Mouse (Mus musculus) kidney, postnatal 10 days (tissue): ENCODE results near the gene Bst2.

Experiments
- DNase-seq: peaks from one replicate; pipeline ENCODE4 v3.0.0; 2021; ENCODE audit warnings: mixed read lengths

Gene Bst2

DNA sequence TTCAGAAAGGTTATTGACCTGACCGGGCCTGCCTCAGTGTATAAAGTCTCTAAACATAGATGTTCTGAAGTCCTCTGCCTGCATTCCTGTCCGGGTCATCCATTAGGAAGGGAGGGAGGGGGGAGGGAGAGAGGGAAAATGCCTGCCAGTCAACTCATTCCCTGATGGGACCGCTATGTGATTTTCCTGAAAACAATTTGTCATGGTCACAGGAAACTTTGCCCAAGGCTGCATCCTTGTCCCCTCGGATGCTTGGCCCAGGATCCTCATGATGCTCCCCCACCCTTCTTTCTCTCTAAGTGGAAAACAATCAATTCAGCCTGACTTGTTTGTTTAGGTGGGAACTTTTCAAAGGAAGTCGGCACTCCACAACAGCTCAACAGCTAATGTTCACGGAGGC is 20.5 kb downstream of the Bst2 start:
- peak; percentile 45 for DNase-seq

DNA sequence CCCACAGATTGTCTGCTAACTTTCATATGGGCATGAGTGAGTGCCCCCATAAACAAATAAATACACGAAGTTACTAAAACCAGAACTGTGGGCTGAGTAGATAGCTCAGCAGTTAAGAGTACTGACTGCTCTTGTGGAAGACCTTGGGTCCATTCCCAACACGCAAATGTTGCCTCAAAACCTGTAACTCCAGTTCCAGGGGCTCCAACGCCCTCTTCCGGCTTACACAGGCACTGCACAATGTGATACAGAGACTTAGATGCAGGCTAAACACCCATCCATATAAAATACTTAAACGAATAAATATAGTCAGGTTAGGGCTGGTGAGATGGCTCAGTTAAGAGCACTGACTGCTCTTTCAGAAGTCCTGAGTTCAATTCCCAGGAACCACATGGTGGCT is 22.2 kb downstream of the Bst2 start:
- DNase-seq: no peak

DNA sequence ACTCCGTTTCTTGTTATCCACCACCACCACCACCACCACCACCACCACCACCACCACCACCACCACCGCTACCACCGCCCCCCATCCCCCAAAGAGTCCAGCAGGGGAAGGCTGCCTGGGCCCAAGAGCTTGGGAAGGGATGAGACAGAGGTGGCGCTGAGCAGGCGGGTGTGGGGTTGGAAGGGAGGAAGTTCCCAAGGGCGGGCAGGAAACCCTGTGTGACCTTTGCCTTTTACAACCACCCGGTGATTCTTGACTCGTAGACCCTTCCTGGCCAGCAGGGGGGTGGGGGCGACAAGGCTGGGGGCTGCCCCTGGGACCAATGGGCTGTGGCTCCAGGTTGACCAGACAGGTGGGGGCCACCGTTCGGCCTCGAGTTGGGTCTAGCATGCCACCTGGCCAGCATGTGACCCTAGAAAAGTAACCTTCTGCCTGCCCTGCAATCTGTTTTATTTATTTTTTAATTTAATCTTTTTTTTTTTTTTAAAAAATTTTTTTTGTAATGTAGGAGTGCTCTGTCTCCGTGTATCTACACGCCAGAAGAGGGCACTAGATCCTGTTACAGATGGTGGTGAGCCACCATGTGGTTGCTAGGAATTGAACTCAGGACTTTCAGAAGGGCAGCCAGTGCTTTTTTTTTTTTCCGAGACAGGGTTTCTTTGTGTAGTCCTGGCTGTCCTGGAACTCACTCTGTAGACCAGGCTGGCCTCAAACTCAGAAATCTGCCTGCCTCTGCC is 24.1 kb downstream of the Bst2 start:
- peak; percentile 63 for DNase-seq

DNA sequence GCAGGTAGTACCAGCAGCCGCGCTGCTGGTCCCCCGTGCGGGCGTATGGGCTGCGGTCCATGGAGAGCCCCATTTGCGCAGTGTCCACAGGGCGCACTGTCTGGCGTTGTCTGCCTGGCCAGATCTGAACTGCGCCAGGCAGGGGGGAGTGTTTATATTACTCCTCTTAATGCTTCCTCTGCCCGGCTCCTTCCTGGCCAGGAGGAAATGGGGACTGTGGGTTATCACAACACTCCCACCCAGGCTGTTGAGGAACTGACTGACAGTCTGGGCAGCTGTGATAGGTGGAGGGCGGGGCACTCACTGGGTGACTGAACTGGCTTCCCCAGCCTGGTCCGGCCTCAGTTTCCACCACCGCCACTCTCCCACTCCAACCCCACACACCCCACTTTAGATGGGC is 25.6 kb downstream of the Bst2 start, which contains the start of gene Plvap:
Gene Plvap, minus strand, starts transcription at position 109 of the 400 bp plus-strand sequence.
- peak; percentile 64 for DNase-seq

DNA sequence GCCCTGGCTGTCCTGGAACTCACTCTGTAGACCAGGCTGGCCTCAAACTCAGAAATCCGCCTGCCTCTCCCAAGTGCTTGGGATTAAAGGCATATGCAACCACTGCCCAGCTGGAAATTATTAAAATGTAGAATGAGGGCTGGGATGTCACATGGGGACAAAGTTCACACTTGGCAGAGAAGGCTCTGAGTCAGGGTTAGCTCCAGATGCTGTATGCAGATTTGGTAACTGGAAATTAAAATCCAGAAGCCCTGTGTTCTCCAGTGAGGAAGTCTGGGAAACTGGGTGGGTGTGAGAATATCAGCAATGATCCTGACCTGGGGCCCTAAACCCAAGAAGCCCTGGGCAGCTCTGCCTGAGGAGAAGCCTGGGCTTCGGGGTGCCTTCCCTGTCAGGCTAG is 27.9 kb downstream of the Bst2 start:
- no peak for DNase-seq

DNA sequence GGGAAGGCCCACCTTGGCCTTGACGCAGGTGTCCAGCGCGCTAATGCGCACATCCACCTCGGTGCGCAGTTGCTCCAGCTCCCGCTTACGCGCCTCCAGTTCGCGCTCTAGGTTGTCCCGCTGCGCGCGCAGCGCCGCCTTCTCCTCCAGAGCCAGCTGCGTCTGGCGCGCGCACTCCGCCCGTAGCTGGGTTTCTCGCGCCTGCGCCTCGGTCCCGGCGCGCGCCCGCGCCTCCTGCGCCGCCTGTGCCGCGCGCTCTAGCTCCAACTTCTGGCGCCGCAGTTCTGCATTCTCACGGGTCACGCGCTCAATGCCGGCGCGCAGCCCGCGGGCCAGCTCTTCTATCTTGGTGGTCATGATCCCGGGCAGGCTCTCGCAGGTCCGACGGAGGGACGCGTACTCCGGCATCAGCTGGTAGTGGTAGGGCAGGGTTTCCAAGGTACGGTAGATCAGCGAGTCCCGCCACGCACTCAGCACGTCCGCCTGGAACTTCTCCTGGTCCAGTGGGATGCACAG is 29.6 kb downstream of the Bst2 start:
- DNase-seq: peak; percentile 91

DNA sequence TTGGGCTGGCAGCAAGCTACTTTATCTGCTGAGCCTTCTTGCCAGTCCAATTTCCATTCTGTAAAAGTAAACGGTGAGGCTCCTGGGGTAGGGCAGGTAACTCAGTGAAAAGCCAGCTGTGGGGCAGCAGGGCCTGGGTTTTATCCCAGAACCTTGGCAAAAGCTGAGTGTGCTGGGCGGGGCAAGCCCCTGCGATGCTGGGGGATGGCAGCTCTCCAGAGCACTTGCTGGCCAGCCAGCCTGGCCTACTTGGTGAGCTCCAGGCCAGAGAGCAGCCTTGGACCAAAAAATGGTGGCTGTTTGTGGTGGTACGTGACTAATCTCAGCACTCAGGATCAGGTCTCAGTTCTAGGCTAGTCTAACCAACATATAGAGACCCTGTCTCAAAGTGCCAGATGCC is 31.3 kb downstream of the Bst2 start:
- DNase-seq: no peak

DNA sequence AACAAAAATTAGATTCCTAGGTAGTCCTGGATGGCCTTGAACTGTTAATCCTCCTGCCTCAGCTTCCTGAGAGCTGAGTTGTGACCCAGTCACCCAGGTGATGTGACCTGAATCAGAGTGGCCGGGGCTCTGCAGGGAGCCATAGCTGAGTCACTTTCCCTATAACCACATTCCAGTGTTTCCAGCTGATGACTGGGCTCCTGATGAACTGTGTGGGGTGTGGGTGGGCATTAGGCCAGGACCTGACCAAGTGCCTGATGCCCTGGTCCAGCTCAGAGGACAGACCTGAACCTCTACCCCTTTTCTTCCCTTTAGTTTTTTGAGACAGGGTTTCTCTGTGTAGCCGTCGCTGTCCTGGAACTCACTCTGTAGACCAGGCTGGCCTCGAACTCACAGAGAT is 31.9 kb downstream of the Bst2 start:
- DNase-seq: no peak

DNA sequence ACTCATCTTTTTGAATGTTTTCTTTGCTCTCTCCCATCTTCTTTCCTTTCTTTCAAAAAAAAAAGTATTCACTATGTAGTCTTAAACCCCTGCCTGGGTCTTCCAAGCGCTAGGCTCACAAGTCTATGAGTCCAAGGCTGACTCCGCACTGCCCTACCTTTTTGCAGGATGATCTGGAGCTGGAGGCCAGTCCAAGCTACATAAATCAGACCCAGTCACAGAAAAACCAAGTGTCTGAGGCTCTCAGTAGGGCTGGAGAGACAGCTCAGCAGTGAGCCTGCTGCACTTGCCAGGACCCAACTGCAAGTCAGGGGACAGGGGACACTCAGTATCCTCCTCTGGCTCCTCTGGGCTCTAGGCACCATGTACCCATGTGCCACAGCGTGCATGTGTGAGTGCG is 32.9 kb downstream of the Bst2 start:
- no peak for DNase-seq

DNA sequence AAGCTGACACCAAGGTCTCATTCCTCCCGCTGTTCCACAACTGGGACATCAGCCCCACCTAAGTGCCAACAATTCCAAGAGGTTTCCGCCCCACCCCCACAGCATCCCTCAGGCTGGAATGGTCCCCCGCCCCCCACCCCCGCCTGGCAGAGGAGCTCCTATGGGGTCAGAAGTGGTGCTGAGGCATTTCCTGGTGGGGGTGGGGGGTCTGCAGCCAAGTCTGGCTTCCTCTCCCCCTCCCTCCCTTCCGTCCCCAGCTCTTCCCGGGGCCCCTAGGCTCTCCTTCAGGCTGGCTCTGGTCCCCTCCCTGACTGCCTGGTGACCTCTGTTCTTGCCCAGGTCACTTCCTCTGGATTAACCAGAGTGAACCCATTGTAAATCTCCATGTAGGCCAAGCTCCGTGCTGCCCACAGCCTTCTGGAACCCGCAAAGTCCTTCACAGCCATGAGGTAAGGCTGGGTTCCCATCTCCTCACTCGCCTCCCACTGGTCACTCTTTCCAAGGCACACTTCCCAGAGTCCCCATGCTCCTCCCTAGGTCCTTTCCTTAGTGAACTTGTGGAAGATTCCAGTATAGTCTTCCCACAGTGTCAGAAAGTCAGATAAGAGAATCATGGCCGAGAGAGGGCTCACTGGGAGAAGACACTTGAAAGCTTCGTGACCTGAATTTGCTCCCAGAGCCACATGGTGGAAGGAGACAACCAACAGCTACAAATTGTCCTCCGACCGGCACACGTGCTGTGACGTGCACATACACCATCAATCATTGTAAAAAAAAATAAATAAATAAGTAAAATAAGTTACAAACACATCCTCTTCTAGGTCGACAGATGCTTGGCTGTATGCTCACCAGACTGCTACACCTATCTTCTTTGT is 38.2 kb downstream of the Bst2 start:
- DNase-seq: peak; percentile 82

DNA sequence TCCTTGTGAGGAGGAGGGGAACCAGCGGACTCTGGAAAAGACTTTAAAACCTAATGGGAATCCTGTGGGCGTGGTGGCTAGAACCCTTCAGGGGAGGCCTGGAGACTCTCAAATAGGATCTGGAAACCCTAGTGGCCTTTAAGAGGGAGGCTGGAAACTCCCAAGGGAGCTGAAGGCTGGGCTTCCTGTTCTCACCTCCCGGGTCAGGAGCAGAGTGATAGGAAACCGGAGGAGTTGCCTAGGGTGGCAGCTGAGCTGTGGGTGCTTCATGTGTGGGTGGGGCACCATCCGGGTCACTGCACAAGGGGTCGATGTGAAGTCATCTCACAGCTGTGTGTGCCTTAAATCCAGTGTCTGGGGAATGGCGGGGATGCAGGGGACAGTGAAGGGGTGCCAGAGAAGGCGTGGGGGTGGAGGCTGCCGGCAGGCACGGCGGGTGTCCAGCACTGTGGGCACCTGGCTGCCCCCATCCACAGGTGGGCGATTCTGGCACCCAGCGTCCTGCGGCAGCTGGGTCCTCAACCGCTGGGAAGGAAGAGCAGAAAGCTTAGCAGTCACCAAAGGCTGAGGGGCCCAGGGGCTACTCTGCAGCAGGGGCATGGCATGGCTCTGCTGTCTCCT is 39.3 kb downstream of the Bst2 start:
- DNase-seq: peak; percentile 68

DNA sequence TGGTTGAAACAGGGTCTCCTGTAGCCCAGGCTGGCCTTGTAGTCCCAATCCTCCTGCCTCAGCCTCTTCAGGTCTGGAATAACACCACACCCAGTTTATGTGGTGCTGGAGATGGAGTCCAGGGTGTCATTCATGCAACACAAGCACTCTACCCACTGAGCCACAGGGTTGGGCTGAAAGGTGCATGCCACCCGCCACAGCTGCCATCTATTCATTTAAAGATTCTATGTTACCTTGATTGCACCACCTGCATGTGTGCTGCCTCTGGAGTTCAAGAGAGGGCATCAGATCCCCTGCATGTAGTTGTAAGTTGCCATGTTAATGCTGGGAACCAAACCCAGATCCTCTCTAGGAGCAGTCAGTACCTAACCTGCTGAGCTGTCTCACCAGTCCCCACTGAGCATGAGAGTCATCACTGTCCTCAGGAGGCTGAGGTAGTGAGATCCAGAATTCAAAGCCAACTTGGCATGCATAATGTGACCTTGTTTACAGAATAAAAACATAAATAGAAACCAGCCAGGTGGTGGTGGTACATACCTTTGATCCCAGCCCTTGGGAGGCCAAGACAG is 40.1 kb downstream of the Bst2 start:
- no peak for DNase-seq

DNA sequence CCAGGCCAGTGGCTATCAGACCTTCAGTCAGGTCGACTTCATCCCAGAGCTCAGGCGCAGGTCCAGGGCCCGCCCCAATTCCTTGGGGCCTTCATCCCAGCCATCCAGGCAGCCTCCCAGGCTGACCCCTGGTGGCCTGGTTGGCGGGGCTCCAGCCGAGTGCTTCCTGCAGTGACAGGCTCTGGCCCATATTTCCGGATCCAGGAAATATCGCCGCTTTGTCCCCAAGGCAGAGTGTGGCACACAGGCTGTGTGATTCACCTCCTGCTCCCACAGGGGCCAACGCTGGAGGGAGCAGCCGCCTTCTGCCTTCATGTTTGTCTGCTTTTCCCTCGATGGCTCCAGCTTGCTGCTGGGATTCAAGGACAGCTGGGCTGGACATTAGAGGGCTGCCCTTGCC is 40.8 kb downstream of the Bst2 start:
- peak; percentile 98 for DNase-seq

DNA sequence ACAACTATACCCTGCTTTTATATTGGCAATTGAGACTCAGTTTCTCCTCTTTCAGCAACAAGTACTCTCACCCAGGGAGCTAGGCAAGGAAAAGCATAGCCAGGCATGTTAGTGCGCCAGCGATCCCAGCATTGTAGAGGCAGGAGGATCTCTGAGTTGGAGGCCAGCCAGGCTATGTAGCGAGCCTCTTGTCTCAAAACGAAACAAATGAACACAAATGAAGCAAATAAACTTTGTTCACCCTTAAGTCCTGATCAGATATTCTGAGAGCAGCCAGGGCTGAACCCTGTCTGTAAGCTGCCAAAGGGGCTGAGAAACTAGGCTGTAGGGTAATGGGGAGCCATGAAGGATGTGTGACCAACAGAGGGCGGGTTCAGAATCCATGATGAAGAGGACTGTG is 41.4 kb downstream of the Bst2 start:
- peak; percentile 61 for DNase-seq

DNA sequence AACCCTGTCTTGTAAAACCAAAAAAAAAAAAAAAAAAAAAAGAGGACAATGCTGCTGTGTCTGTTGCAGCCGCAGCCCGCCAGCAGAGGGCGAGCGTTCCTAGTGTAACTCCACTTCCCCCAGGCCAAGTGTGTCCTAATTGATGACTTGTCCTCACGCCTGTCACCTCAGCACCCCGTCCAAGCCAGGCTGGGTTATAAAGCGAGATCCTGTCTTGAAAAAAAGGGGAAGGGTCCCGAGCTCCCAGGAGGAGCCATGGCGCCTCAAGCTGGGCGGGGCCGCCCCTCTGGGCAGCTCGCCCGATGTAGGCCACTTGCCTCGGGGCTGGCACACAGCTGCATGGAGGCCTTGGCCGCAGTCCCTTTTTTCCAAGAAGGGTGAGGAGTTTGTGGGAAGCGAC is 42.2 kb downstream of the Bst2 start:
- peak; percentile 95 for DNase-seq

DNA sequence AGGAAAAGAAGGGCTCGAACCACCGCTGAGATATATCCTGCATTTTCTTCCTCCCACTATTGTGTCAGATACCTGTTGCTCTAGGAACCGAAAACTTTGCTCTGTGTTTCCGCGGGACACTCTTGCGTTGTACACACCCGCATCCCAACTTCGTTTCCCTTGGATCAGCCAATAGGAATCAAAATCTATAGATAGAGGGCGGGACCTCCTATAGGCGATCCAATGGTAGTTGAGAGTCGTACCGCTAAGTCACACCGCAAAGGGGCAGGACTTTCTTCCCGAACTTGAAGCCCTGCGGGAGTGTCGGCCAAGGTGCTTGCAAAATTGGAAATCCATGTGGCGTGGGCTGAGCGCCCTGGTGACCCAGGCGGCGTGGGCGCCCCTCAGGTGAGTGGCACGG is 48.8 kb downstream of the Bst2 start:
- peak; percentile 89 for DNase-seq

DNA sequence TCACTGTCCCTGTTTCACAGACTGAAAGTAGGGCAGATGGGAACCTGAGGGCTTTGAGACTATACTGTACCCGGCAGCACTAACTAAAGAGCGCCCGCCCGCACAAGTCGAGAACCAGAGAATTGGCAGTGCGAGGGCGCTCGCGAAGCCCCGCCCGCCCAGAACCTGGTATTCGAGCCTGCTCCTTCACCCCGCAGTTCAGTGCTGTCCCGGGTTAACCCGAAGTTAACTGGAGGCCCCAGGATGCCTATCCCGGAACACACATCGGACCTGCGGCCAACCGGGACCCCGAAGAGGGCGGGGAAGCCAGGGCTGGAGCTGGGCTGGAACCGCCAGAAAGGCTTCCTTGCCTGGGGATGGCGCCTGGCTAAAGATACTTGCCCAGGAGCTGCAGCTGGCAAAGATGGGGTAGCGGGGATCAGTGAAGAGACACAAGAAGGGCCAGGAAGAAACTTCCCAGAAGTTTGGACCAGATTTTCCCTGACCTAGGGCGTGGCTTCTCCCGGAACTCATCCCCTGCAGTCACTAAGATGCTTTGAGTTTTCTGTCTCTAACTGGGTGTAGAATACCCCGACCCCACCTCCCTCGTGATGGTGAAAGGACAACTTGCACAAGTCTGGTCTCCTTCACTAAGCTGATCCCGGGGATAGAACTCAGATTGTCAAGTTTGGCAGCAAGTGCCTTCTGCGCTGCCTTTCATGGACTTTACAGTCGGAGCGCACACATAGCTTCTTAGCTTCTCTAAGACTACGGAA is 49.4 kb downstream of the Bst2 start, which contains the start of gene Gtpbp3:
Gene Gtpbp3, plus strand, starts transcription at position 413 of the 755 bp plus-strand sequence.
- peak; percentile 90 for DNase-seq

DNA sequence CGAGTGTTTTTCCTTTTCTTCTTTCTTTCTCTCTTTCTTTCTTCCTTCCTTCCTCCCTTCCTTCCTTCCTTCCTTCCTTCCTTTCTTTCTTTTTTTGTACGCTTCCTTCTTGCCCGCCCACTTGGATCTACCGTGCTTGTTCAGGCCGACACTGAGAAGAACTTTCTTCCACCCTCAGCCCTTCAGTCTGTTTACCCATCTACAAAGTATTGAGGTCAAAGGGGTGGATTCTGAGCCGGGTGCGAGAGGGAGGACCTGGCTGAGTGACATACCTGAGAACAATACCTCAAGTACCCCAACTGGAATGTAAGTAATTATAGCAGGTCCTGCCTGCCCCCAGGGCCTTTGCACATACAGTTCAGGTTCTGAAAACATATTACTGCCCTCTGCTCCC is 51.1 kb downstream of the Bst2 start:
- no peak for DNase-seq

DNA sequence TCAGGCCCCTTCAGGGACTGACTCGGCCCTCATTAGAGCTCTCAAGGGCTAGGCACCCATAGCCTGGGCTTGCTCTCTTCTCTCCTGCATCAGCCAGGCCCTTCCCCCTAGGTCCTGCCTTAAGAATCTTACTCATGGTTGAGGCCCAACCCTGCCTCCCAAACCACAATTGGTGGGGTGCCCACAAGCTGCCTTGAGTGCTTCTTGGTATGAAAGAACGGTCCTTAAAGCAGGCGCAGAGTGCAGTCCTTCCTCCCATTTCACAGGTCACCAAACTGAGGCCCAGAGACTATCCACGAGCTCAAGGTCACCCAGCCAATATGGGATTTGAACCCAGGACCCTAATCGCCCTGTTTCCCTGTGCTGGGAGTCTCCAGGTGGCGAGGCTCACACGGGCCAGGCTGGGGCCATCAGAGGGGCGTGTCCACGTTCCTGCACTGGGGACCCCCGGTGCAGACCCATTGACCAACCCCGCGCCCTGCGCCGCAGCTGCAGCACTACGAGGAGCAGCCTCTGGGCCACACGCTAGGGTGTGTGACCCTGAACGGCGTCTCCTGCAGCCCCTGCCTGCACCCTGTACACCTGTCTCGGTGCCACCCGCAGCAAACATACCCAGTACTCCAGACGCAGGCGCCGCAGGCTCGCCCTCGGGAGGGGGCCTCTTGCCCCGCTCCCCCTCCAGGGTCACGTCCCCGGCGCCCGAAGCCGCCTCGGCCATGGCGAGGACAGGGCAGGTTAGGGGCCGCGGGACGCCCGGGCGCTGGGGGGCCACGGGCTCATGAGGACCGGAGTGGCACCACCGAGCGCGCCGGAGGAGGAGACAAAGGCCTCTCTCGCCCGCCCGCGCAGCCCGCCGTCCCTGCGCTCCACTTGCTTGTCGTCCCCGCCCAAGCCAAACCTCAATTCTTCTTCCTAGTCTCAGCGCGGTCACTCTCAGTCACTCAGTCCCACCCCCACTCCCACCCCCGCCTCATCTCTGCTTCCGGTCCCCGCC is 51.8 kb downstream of the Bst2 start, which contains the start of gene Ano8:
Gene Ano8, minus strand, starts transcription at position 822 of the 994 bp plus-strand sequence.
- peak; percentile 91 for DNase-seq

DNA sequence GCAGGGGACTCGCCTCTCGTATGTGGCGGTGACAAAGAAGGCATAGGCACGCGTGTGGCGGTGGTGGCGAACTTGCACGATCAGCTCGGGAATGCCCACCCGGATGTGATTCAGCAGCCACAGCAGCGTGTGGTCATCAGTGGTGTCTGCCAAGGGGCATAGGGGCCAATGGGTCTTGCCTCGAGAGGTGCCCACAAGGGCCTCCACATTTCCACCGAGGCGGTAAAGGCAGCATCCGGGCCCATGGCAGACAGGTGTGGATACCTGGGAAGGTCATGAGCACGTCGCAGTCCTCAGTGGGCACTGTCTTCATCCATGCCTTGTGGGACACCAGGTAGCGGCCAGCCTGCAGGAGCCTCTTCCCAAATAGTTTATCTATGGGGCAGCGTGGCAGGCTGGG is 52.5 kb downstream of the Bst2 start:
- DNase-seq: no peak
